In the genomic region with DNA sequence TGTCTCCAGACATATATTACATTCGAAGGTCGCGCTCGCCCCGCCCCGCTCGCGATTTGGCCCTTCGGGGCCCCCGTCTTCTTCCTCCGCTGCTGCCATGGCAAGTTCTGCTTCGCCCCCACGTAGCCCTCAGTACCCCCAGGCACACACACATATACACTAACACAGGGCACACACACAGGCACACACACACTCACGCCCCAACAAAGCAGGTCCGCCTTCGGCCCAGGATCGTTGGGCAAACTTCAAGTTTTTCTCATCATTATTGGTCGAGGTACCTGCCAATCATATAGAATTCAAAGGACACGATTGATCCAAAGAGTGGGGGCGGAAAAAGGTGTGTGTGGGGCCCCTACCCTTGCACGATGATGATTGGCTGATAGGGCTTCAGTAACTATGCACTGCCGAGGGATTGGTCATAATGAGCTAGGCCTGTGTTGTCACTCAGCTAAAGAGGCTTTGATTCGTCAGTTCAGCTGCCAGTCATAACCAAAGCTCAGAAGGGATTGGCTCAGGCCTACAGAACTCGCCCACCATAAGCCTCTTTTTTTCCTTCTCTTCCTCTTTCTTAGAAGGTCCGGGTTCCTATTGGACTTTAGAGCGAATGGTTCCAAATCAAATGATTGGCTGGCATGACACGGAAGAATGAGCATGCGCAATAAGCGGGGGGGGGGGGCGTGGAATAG, we compare ENCODE assay signal across 8 mouse cellular contexts. TPM values are rescaled to one million over a fixed set of nuclear protein-coding genes. Genes with fewer than 3 reads are reported as not detected.
DNase-seq lines count a peak whose midpoint lies in the region; ATAC-seq and TF ChIP-seq lines count a peak whose summit lies in the region.

A gene (minus strand): TSS at position 316 of the 686 bp plus-strand sequence.

- TF ChIP-seq RAD21 in MEL (IDR thresholded peaks at IDR 0.05; ENCODE audit: low read depth, low read length) = no peak

- no peaks in the 10 kb centered on the region for H3K27me3 ChIP-seq in MEL (ENCODE audit: control insufficient read depth in 1 of 2, insufficient read depth in 2 of 2, low read length in 2 of 2)
- no peaks in the 10 kb centered on the region for H3K27me3 ChIP-seq in cerebellum, adult 2 months (ENCODE audit: control insufficient read depth, insufficient read depth, low read length)
- H3K27me3 ChIP-seq in forebrain, postnatal 0 days (ENCODE audit: insufficient read depth, low read length) = no peaks in the 10 kb centered on the region
- no peaks in the 10 kb centered on the region for H3K27me3 ChIP-seq in lung, embryonic 15.5 days

- H3K36me3 ChIP-seq in MEL (ENCODE audit: control insufficient read depth in 1 of 2, insufficient read depth in 2 of 2, low read length in 2 of 2) = peaks cover 0 to 10% of the 10 kb centered on the region in 2 experiments; a peak in 2 of 4 replicates
- peaks cover 11% of the 10 kb centered on the region for H3K36me3 ChIP-seq in forebrain, postnatal 0 days (ENCODE audit: insufficient read depth)
- peaks cover 16% of the 10 kb centered on the region for H3K36me3 ChIP-seq in lung, embryonic 15.5 days

- peak; percentile 94 for ATAC-seq in forebrain, postnatal 0 days
- ATAC-seq in lung, embryonic 15.5 days (ENCODE audit: borderline replicate concordance, extremely low read depth, low FRiP score, low TSS enrichment) = peak; percentile 96

- H3K4me1 ChIP-seq in MEL (ENCODE audit: control insufficient read depth in 1 of 2, insufficient read depth in 2 of 2, low read length in 2 of 2) = peaks cover 4 to 22% of the 10 kb centered on the region in 2 experiments; a peak in 3 of 4 replicates
- H3K4me1 ChIP-seq in cerebellum, adult 2 months (ENCODE audit: control insufficient read depth, insufficient read depth, low read length) = peaks cover 9% of the 10 kb centered on the region
- peaks cover 18% of the 10 kb centered on the region for H3K4me1 ChIP-seq in forebrain, postnatal 0 days (ENCODE audit: insufficient read depth)
- peaks cover 46% of the 10 kb centered on the region for H3K4me1 ChIP-seq in lung, embryonic 15.5 days

- peak in 1 of 2 experiments; percentile 65; a peak in 2 of 4 replicates for TF ChIP-seq POLR2A in MEL (IDR thresholded peaks at IDR 0.05; ENCODE audit: control insufficient read depth in 1 of 2, insufficient read depth in 1 of 2, low read depth in 1 of 2, low read length in 2 of 2, poor library complexity in 1 of 2)
- peak; percentile 52; the same call in 1 of the 2 replicates for TF ChIP-seq POLR2A in cerebellum, adult 2 months (IDR thresholded peaks at IDR 0.05; ENCODE audit: borderline replicate concordance, insufficient read depth, low read length)

- no peak for TF ChIP-seq CTCF in MEL (IDR thresholded peaks at IDR 0.05 in 2 of 3, conservative IDR thresholded peaks at IDR 0.05 in 1 of 3; ENCODE audit: control insufficient read depth in 1 of 3, insufficient read depth in 1 of 3, low read depth in 2 of 3, low read length in 3 of 3, poor library complexity in 1 of 3, severe bottlenecking in 1 of 3)
- no peak for TF ChIP-seq CTCF in cerebellum, adult 2 months (IDR thresholded peaks at IDR 0.05; ENCODE audit: borderline replicate concordance, insufficient read depth, low read depth, low read length)
- no peak for TF ChIP-seq CTCF in forebrain, postnatal 0 days (IDR thresholded peaks at IDR 0.05; ENCODE audit: low read depth)

- peak within 1 kb of the TSS; percentile 95 to 99 for H3K4me3 ChIP-seq in MEL (ENCODE audit: control insufficient read depth in 1 of 2, insufficient read depth in 1 of 2, low read depth in 2 of 2, low read length in 2 of 2)
- H3K4me3 ChIP-seq in cerebellum, adult 2 months (replicated peaks; ENCODE audit: insufficient read depth, low read depth, low read length) = peak within 1 kb of the TSS; percentile 87
- peak within 1 kb of the TSS; percentile 85 for H3K4me3 ChIP-seq in forebrain, postnatal 0 days (ENCODE audit: low read depth, low read length)
- peak within 1 kb of the TSS; percentile 95 for H3K4me3 ChIP-seq in lung, embryonic 15.5 days

- H3K27ac ChIP-seq in MEL (ENCODE audit: control insufficient read depth, low read depth, low read length) = peak within 1 kb of the TSS; percentile 87
- H3K27ac ChIP-seq in cerebellum, adult 2 months (ENCODE audit: insufficient read depth, low read length) = peak within 1 kb of the TSS; percentile 96
- peak within 1 kb of the TSS; percentile 89 for H3K27ac ChIP-seq in forebrain, postnatal 0 days (ENCODE audit: low read depth, low read length)
- peak within 1 kb of the TSS; percentile 90 for H3K27ac ChIP-seq in lung, embryonic 15.5 days

- TF ChIP-seq EP300 in MEL (IDR thresholded peaks at IDR 0.05; ENCODE audit: low read depth in 1 of 2, low read length in 2 of 2) = no peak

- no peaks in the 10 kb centered on the region for H3K9me3 ChIP-seq in MEL (replicated peaks; ENCODE audit: insufficient read depth, low read length)
- no peaks in the 10 kb centered on the region for H3K9me3 ChIP-seq in forebrain, postnatal 0 days (ENCODE audit: low read length)
- H3K9me3 ChIP-seq in lung, embryonic 15.5 days = no peaks in the 10 kb centered on the region

- DNase-seq in MEL (ENCODE audit: low read depth, low spot score) = peak; percentile 100
- peak; percentile 97 to 100 for DNase-seq in cerebellum, adult 2 months
- DNase-seq in forebrain, postnatal 0 days = peak; percentile 100
- peak; percentile 100 for DNase-seq in heart, postnatal 4 days
- DNase-seq in layer of hippocampus, adult 8-10 months (ENCODE audit: low spot score in 2 of 2) = peak; percentile 100
- DNase-seq in ovary, adult 18-20 months (ENCODE audit: low spot score) = peak; percentile 99
- peak; percentile 100 for DNase-seq in thymus, postnatal 0 days (ENCODE audit: low spot score)

- WGBS in cerebellum, adult 2 months = 2% methylated on average over 30 of the region's 30 CpGs
- WGBS in forebrain, postnatal 0 days = under 1% methylated on average over 30 of the region's 30 CpGs
- under 1% methylated on average over 30 of the region's 30 CpGs for WGBS in lung, embryonic 15.5 days

- H3K79me2 ChIP-seq in MEL (ENCODE audit: control insufficient read depth, insufficient read depth, low read length, poor library complexity) = peaks cover 46% of the 10 kb centered on the region

- peak within 1 kb of the TSS; percentile 97 for H3K4me2 ChIP-seq in forebrain, postnatal 0 days (ENCODE audit: low read depth)
- H3K4me2 ChIP-seq in lung, embryonic 15.5 days = peak within 1 kb of the TSS; percentile 95

- peak within 1 kb of the TSS; percentile 98 for H3K9ac ChIP-seq in MEL (ENCODE audit: control insufficient read depth, low read depth, low read length, poor library complexity, severe bottlenecking)
- H3K9ac ChIP-seq in forebrain, postnatal 0 days = peak within 1 kb of the TSS; percentile 81
- peak within 1 kb of the TSS; percentile 92 for H3K9ac ChIP-seq in lung, embryonic 15.5 days

TF ChIP-seq in MEL, 35 proteins besides CTCF, POLR2A, EP300 and RAD21 (continues in another document):
- TF ChIP-seq HCFC1 (IDR thresholded peaks at IDR 0.05; ENCODE audit: low read depth, low read length) (peak; percentile 84), NRF1 (IDR thresholded peaks at IDR 0.05; ENCODE audit: insufficient read depth, low read depth, low read length, poor library complexity, severe bottlenecking) (peak; percentile 77), SMC3 (IDR thresholded peaks at IDR 0.05; ENCODE audit: low read depth, low read length) (no peak), CHD2 (IDR thresholded peaks at IDR 0.05; ENCODE audit: low read length) (peak; percentile 93), ZKSCAN1 (IDR thresholded peaks at IDR 0.05; ENCODE audit: low read depth, low read length) (no peak), MYC (IDR thresholded peaks at IDR 0.05; ENCODE audit: low read depth, low read length) (peak; percentile 73), ZNF384 (IDR thresholded peaks at IDR 0.05; ENCODE audit: low read depth, low read length) (peak; percentile 96), ETS1 (IDR thresholded peaks at IDR 0.05; ENCODE audit: low read depth, low read length) (peak; percentile 30; the same call in 1 of the 2 replicates), NELFE (IDR thresholded peaks at IDR 0.05; ENCODE audit: low read depth, low read length) (no peak; the same call in 1 of the 2 replicates), KAT2A (conservative IDR thresholded peaks at IDR 0.05; ENCODE audit: low read depth, low read length) (peak; percentile 69), ZC3H11A (IDR thresholded peaks at IDR 0.05; ENCODE audit: low read depth, low read length) (no peak), MEF2A (IDR thresholded peaks at IDR 0.05; ENCODE audit: extremely low read depth, insufficient replicate concordance, low read depth, low read length, poor library complexity, severe bottlenecking) (no peak), GATA1 (IDR thresholded peaks at IDR 0.05; ENCODE audit: low read depth, low read length) (0 out of 2 replicates have a peak, but pooled peaks have one; percentile 37), SIN3A (IDR thresholded peaks at IDR 0.05; ENCODE audit: low read length) (peak; percentile 88), MXI1 (IDR thresholded peaks at IDR 0.05; ENCODE audit: low read depth, low read length) (peak; percentile 71), ELF1 (IDR thresholded peaks at IDR 0.05; ENCODE audit: low read depth, low read length) (peak; percentile 81), RCOR1 (IDR thresholded peaks at IDR 0.05; ENCODE audit: low read depth, low read length) (no peak), BHLHE40 (IDR thresholded peaks at IDR 0.05; ENCODE audit: borderline replicate concordance, low read depth, low read length) (no peak), MAZ (IDR thresholded peaks at IDR 0.05; ENCODE audit: low read depth, low read length) (peak; percentile 92), MAX (IDR thresholded peaks at IDR 0.05; ENCODE audit: low read length) (peak; percentile 67; the same call in 1 of the 2 replicates), ZMIZ1 (IDR thresholded peaks at IDR 0.05; ENCODE audit: low read depth, low read length) (no peak), MYB (IDR thresholded peaks at IDR 0.05; ENCODE audit: low read depth, low read length) (no peak), TBP (IDR thresholded peaks at IDR 0.05; ENCODE audit: low read depth, low read length) (0 out of 2 replicates have a peak, but pooled peaks have one; percentile 28)

RNA-seq across cellular contexts. Expression of the gene that starts here (rescaled TPM):
- 23.5 and 24.8 TPM in 2 replicates for total RNA-seq in MEL (2012; rRNA removed)
- polyA plus RNA-seq in MEL (2012; ENCODE audit: insufficient read depth in 1 of 2, insufficient read length in 2 of 2, low read depth in 1 of 2, low replicate concordance in 2 of 2, missing spikeins in 1 of 2) = 10 to 100 TPM in 1 of 2 experiments, not detected in 1; 85.1 TPM
- 125 and 137 TPM in 2 replicates for polyA plus RNA-seq in cerebellum, adult 2 months (2012; rRNA removed)
- 39.0 and 45.3 TPM in 2 replicates for total RNA-seq in forebrain, postnatal 0 days (2014; rRNA removed)
- 245 and 252 TPM in 2 replicates for polyA plus RNA-seq in forebrain, postnatal 0 days (2015; fragmentation: Nextera tagmentation; extraction: Ambion mirVana)
- total RNA-seq in heart, postnatal 4 days (2021) = 10 to 100 TPM; 40.6 to 40.8 TPM
- 10 to 100 TPM; 74.7 to 84.0 (median 76.3) TPM for total RNA-seq in layer of hippocampus, adult 8-10 months (2022)
- 122 and 124 TPM in 2 replicates for polyA plus RNA-seq in lung, embryonic 15.5 days (2015; fragmentation: Nextera tagmentation; extraction: Ambion mirVana)
- 135 and 144 TPM in 2 replicates for polyA plus RNA-seq in thymus, postnatal 0 days (2015; fragmentation: Nextera tagmentation; extraction: Ambion mirVana)

Comparison
In these comparisons a context has a peak if more than half of its experiments do, and no peak if none do; other contexts are left out.
1. Peak in every context shown above with its lines: DNase-seq, ATAC-seq, H3K4me3 ChIP-seq and H3K27ac ChIP-seq.